Mouse (Mus musculus): Measurements from ENCODE around the gene Isoc2a. TPM values are rescaled to one million over a fixed set of nuclear protein-coding genes. Genes with fewer than 3 reads are reported as not detected.
"Not testable (repeated sequence)": the region's sequence is repeated elsewhere in the genome, so short reads cannot be mapped to it uniquely, and the experiment has no call there.

Isoc2a gene
- polyA plus RNA-seq, 1 experiment from 2014 or later = 1.5 TPM

DNA sequence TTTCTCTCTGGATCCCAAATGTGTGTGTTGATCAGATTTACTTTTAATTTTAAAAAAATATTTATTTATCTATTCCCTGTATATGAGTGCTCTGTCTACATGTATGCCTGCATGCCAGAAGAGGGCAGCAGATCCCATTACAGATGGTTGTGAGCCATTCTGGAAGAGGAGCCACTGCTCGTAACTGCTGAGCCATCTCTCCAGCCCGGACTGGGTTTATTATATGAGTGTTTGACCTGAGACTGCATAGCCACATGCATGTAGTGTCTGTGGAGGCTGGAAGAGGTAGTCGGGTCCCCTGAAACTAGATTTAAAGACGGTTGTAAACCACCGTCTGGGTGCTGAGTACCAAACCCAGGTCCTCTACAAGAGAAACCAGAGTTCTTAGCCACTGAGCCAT is 11.9 kb upstream of the Isoc2a start:
- no peaks in the 10 kb centered on the region for H3K36me3 ChIP-seq (ENCODE audit: control insufficient read depth, insufficient read depth, low read length)
- peak overlapping the region in 1 of 2 experiments; percentile 64; a peak in 2 of 4 replicates for H3K4me3 ChIP-seq (ENCODE audit: control insufficient read depth in 1 of 2, insufficient read depth in 1 of 2, low read depth in 1 of 2, low read length in 2 of 2)
- peak overlapping the region; percentile 79 for H3K4me2 ChIP-seq (ENCODE audit: low read length)
- ATAC-seq (ENCODE audit: insufficient number of reproducible peaks, insufficient read depth, low FRiP score, low read depth) = no peak
- H3K27ac ChIP-seq (replicated peaks in 1 of 2; ENCODE audit: control insufficient read depth in 1 of 2, insufficient read depth in 1 of 2, low read depth in 2 of 2, low read length in 2 of 2) = peak overlapping the region in 1 of 2 experiments; percentile 70; a peak in 1 of 4 replicates
- whole genome bisulfite sequencing = 58% methylated on average over 5 of the region's 5 CpGs
- no peak overlapping the region for H3K9ac ChIP-seq (ENCODE audit: low read length)
- no peaks in the 10 kb centered on the region for H3K9me3 ChIP-seq (ENCODE audit: control insufficient read depth, low read length)
- peaks cover 5 to 24% of the 10 kb centered on the region in 2 experiments for H3K4me1 ChIP-seq (ENCODE audit: control insufficient read depth in 2 of 2, insufficient read depth in 2 of 2, low read length in 2 of 2)
- no peaks in the 10 kb centered on the region for H3K27me3 ChIP-seq (ENCODE audit: control insufficient read depth, insufficient read depth, low read length)

- peak; percentile 100 for ATAC-seq (ENCODE audit: insufficient number of reproducible peaks, insufficient read depth, low FRiP score, low read depth)
These were observed 11.1 kb upstream of the Isoc2a start for GRCm38 (mm10) chr7:4865579-4866493.

GRCm38 (mm10) chr7:4866631-4867180 is 10.2 kb upstream of the Isoc2a start:
- whole genome bisulfite sequencing = 45% methylated on average over 10 of the region's 10 CpGs
- peaks cover 5 to 24% of the 10 kb centered on the region in 2 experiments for H3K4me1 ChIP-seq (ENCODE audit: control insufficient read depth in 2 of 2, insufficient read depth in 2 of 2, low read length in 2 of 2)
- ATAC-seq (ENCODE audit: insufficient number of reproducible peaks, insufficient read depth, low FRiP score, low read depth) = no peak
- peak overlapping the region; percentile 83 for H3K9ac ChIP-seq (ENCODE audit: low read length)
- H3K27ac ChIP-seq (replicated peaks in 1 of 2; ENCODE audit: control insufficient read depth in 1 of 2, insufficient read depth in 1 of 2, low read depth in 2 of 2, low read length in 2 of 2) = peak overlapping the region; percentile 73 to 87
- no peaks in the 10 kb centered on the region for H3K36me3 ChIP-seq (ENCODE audit: control insufficient read depth, insufficient read depth, low read length)
- H3K4me2 ChIP-seq (ENCODE audit: low read length) = peak overlapping the region; percentile 79
- H3K4me3 ChIP-seq (ENCODE audit: control insufficient read depth in 1 of 2, insufficient read depth in 1 of 2, low read depth in 1 of 2, low read length in 2 of 2) = peak overlapping the region; percentile 64 to 98
- H3K9me3 ChIP-seq (ENCODE audit: control insufficient read depth, low read length) = no peaks in the 10 kb centered on the region
- no peaks in the 10 kb centered on the region for H3K27me3 ChIP-seq (ENCODE audit: control insufficient read depth, insufficient read depth, low read length)

More at GRCm38 (mm10) chr7:4865579-4866493, 11.1 kb upstream of the Isoc2a start:
- H3K9ac ChIP-seq (ENCODE audit: low read length) = peak overlapping the region; percentile 83
- WGBS = 5% methylated on average over 40 of the region's 40 CpGs
- no peaks in the 10 kb centered on the region for H3K9me3 ChIP-seq (ENCODE audit: control insufficient read depth, low read length)
- no peaks in the 10 kb centered on the region for H3K36me3 ChIP-seq (ENCODE audit: control insufficient read depth, insufficient read depth, low read length)
- no peaks in the 10 kb centered on the region for H3K27me3 ChIP-seq (ENCODE audit: control insufficient read depth, insufficient read depth, low read length)
- H3K4me3 ChIP-seq (ENCODE audit: control insufficient read depth in 1 of 2, insufficient read depth in 1 of 2, low read depth in 1 of 2, low read length in 2 of 2) = peak overlapping the region; percentile 64 to 98
- H3K4me2 ChIP-seq (ENCODE audit: low read length) = peak overlapping the region; percentile 79
- H3K4me1 ChIP-seq (ENCODE audit: control insufficient read depth in 2 of 2, insufficient read depth in 2 of 2, low read length in 2 of 2) = peaks cover 5 to 24% of the 10 kb centered on the region in 2 experiments
- H3K27ac ChIP-seq (replicated peaks in 1 of 2; ENCODE audit: control insufficient read depth in 1 of 2, insufficient read depth in 1 of 2, low read depth in 2 of 2, low read length in 2 of 2) = peak overlapping the region; percentile 73 to 87

DNA sequence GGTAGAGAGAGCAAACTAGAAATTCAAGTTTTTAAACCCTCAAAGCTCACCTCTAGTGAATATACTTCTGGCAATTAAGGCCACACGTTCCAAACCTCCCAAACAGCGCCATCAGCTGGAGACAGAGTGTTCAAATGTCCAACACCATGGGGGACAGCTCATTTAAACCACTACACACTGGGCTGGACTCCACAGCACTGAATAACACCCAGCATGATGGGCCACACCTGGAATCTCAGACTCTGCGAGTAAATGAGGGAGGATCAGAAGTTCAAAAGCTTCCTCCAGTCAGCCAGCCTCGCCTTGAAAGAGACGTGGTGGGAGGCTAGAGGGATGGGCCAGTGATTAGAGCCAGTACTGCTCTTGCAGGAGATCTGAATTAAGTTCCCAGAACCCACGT is 6.8 kb upstream of the Isoc2a start, which contains the start of gene Isoc2b:
Gene Isoc2b, minus strand, starts transcription at position 126 of the 400 bp plus-strand sequence.
- no peaks in the 10 kb centered on the region for H3K36me3 ChIP-seq (ENCODE audit: control insufficient read depth, insufficient read depth, low read length)
- WGBS = 45% methylated on average over 6 of the region's 6 CpGs
- no peak for ATAC-seq (ENCODE audit: insufficient number of reproducible peaks, insufficient read depth, low FRiP score, low read depth)
- no peaks in the 10 kb centered on the region for H3K9me3 ChIP-seq (ENCODE audit: control insufficient read depth, low read length)
- H3K9ac ChIP-seq (ENCODE audit: low read length) = no peak within 1 kb of the TSS
- no peaks in the 10 kb centered on the region for H3K27me3 ChIP-seq (ENCODE audit: control insufficient read depth, insufficient read depth, low read length)
- no peak within 1 kb of the TSS for H3K4me2 ChIP-seq (ENCODE audit: low read length)
- H3K27ac ChIP-seq (replicated peaks in 1 of 2; ENCODE audit: control insufficient read depth in 1 of 2, insufficient read depth in 1 of 2, low read depth in 2 of 2, low read length in 2 of 2) = no peak within 1 kb of the TSS
- no peak within 1 kb of the TSS for H3K4me3 ChIP-seq (ENCODE audit: control insufficient read depth in 1 of 2, insufficient read depth in 1 of 2, low read depth in 1 of 2, low read length in 2 of 2)
- H3K4me1 ChIP-seq (ENCODE audit: control insufficient read depth in 2 of 2, insufficient read depth in 2 of 2, low read length in 2 of 2) = peaks cover 3 to 18% of the 10 kb centered on the region in 2 experiments; a peak in 3 of 4 replicates

- Histone ChIP-seq H3K4me1 (ENCODE audit: control insufficient read depth in 2 of 2, insufficient read depth in 2 of 2, low read length in 2 of 2) (peaks cover 7 to 14% of the 10 kb centered on the region in 2 experiments), H3K4me2 (ENCODE audit: low read length) (peak overlapping the region; percentile 96), H3K9ac (ENCODE audit: low read length) (peak overlapping the region; percentile 78), H3K36me3 (ENCODE audit: control insufficient read depth, insufficient read depth, low read length) (no peaks in the 10 kb centered on the region), H3K27me3 (ENCODE audit: control insufficient read depth, insufficient read depth, low read length) (no peaks in the 10 kb centered on the region), H3K4me3 (ENCODE audit: control insufficient read depth in 1 of 2, insufficient read depth in 1 of 2, low read depth in 1 of 2, low read length in 2 of 2) (peak overlapping the region; percentile 56 to 62), H3K9me3 (ENCODE audit: control insufficient read depth, low read length) (no peaks in the 10 kb centered on the region), H3K27ac (replicated peaks in 1 of 2; ENCODE audit: control insufficient read depth in 1 of 2, insufficient read depth in 1 of 2, low read depth in 2 of 2, low read length in 2 of 2) (peak overlapping the region; percentile 40 to 61; a peak in 1 of 4 replicates)
- peak; percentile 9; the same call in 1 of the 2 replicates for ATAC-seq (ENCODE audit: insufficient number of reproducible peaks, insufficient read depth, low FRiP score, low read depth)
- WGBS = 9% methylated on average over 10 of the region's 11 CpGs
These were observed 273 bp downstream of the Isoc2a start for GRCm38 (mm10) chr7:4877226-4877625.

GRCm38 (mm10) chr7:4878186-4878585 is 1.2 kb downstream of the Isoc2a start:
- H3K4me2 ChIP-seq (ENCODE audit: low read length) = peak overlapping the region; percentile 96; the same call in 1 of the 2 replicates
- H3K9me3 ChIP-seq (ENCODE audit: control insufficient read depth, low read length) = no peaks in the 10 kb centered on the region
- no peaks in the 10 kb centered on the region for H3K27me3 ChIP-seq (ENCODE audit: control insufficient read depth, insufficient read depth, low read length)
- ATAC-seq (ENCODE audit: insufficient number of reproducible peaks, insufficient read depth, low FRiP score, low read depth) = no peak
- no peak overlapping the region for H3K4me3 ChIP-seq (ENCODE audit: control insufficient read depth in 1 of 2, insufficient read depth in 1 of 2, low read depth in 1 of 2, low read length in 2 of 2)
- H3K9ac ChIP-seq (ENCODE audit: low read length) = 0 out of 2 replicates have a peak overlapping the region, but pooled peaks have one; percentile 78
- H3K4me1 ChIP-seq (ENCODE audit: control insufficient read depth in 2 of 2, insufficient read depth in 2 of 2, low read length in 2 of 2) = peaks cover 7 to 14% of the 10 kb centered on the region in 2 experiments
- H3K36me3 ChIP-seq (ENCODE audit: control insufficient read depth, insufficient read depth, low read length) = no peaks in the 10 kb centered on the region
- no peak overlapping the region for H3K27ac ChIP-seq (replicated peaks in 1 of 2; ENCODE audit: control insufficient read depth in 1 of 2, insufficient read depth in 1 of 2, low read depth in 2 of 2, low read length in 2 of 2)

GRCm38 (mm10) chr7:4879036-4879435 is 2.1 kb downstream of the Isoc2a start:
- ATAC-seq (ENCODE audit: insufficient number of reproducible peaks, insufficient read depth, low FRiP score, low read depth); H3K9ac ChIP-seq (ENCODE audit: low read length); H3K27me3 ChIP-seq (ENCODE audit: control insufficient read depth, insufficient read depth, low read length); H3K4me2 ChIP-seq (ENCODE audit: low read length); H3K36me3 ChIP-seq (ENCODE audit: control insufficient read depth, insufficient read depth, low read length); H3K9me3 ChIP-seq (ENCODE audit: control insufficient read depth, low read length); H3K27ac ChIP-seq (replicated peaks in 1 of 2; ENCODE audit: control insufficient read depth in 1 of 2, insufficient read depth in 1 of 2, low read depth in 2 of 2, low read length in 2 of 2); H3K4me3 ChIP-seq (ENCODE audit: control insufficient read depth in 1 of 2, insufficient read depth in 1 of 2, low read depth in 1 of 2, low read length in 2 of 2): not testable (repeated sequence)
- 79% methylated on average over 1 of the region's 1 CpGs for WGBS
- H3K4me1 ChIP-seq (ENCODE audit: control insufficient read depth in 2 of 2, insufficient read depth in 2 of 2, low read length in 2 of 2) = peaks cover 7 to 14% of the 10 kb centered on the region in 2 experiments
